Mouse (Mus musculus): ENCODE data around the gene Hmgxb4.

DNA sequence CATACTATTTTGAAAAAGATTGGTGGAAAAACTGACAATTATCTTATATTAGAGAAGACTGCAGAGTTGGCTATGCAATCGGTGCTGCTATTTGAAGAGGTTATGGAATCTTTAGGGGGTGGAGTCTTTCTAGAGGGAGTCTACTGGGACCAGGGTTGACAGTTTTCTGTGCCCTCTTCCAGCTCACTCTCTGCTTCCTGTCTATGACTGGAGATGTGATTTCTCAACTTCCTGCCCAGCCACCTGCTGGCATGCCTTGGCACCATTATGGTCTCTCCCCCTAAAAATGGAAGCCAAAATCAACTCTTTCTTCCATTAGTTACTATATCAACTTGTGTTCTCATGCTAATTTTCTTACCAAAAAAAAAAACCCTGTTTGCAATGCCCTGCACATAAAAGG, 43.7 kb upstream of the Hmgxb4 start:
- TF ChIP-seq CTCF (IDR thresholded peaks at IDR 0.05; ENCODE audit: insufficient read depth, low read depth, low read length): no peak
- TF ChIP-seq POLR2A (IDR thresholded peaks at IDR 0.05; ENCODE audit: insufficient read depth, low read depth, low read length): no peak

All from olfactory bulb, adult 2 months (tissue).